Mouse (Mus musculus): Measurements from ENCODE around the gene Map4k2. TPM values are rescaled to one million over a fixed set of nuclear protein-coding genes. Genes with fewer than 3 reads are reported as not detected.

The Map4k2 gene
- polyA plus RNA-seq, 1 experiment from 2014 or later = 14.3 TPM

DNA sequence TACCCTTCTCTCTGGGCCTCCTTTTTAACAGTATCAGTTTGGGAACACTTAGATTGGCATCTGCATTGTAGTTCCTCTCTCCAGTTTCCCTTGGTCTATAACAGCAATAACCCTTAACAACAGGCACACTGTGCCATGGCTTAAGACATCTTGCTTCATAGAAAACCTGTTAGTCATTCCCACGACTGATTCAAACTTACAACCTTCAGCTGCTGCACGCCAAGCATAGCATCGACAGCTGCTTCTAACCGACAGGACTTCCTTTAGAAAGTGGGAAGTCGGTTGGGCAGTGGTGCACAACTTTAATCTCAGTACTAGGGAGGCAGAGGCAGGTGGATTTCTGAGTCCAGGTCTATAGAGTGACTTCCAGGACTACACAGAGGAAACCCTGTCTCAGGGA lies 9.8 kb upstream of the Map4k2 start:
- H3K9me3 ChIP-seq (ENCODE audit: control insufficient read depth, low read length) = no peaks in the 10 kb centered on the region
- DNase-seq (no peak), ATAC-seq (ENCODE audit: low FRiP score, low TSS enrichment) (no peak)
- H3K27ac ChIP-seq (replicated peaks; ENCODE audit: low read depth, low read length) = no peak overlapping the region
- no peak overlapping the region for H3K9ac ChIP-seq (replicated peaks; ENCODE audit: low read length)
- WGBS = 73% methylated on average over 5 of the region's 5 CpGs
- H3K36me3 ChIP-seq (ENCODE audit: control insufficient read depth, insufficient read depth, low read length) = no peaks in the 10 kb centered on the region
- H3K27me3 ChIP-seq (ENCODE audit: control insufficient read depth, insufficient read depth, low read length) = no peaks in the 10 kb centered on the region
- H3K4me3 ChIP-seq (replicated peaks; ENCODE audit: low read depth, low read length) = no peak overlapping the region
- H3K4me1 ChIP-seq (ENCODE audit: control insufficient read depth, insufficient read depth, low read length) = peaks cover 3% of the 10 kb centered on the region
- no peak overlapping the region for H3K4me2 ChIP-seq (ENCODE audit: low read length)

DNA sequence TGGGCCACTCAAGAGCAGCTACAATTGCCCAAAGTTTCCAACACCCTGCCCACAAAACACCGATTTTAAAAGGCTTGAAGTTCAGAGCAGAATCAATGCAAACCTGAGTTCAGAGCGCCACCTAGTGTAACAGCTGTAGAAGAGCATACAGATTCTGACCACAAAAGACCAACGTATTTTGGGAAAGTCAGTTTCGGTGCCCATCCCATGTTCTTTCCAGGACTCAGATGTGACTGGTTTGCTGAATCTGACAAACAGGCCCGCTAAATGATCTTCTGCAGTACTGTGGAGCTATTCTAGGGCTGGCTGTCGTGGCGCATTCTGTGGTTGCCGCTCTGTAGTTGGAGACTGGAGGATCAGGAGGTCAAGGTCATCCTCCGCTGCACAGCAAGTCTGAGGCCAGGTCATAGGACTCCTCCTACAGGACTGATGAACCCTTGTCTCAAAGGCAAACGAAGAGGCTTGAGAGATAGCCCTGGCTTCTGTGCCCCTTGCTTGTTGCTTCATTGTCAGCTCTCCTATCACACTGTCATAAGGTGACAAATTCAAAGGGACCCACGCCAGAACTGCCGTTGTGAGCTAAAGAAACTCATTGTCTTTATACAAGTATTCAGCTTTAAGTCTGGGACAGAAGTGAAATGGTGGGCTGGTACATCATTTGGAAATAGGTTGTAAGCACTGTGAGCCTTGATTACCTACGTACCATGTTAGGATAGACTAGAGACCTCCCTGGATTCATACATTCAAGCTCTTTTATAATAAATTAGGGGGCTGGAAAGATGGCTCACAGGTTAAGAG lies 9.0 kb upstream of the Map4k2 start:
- Histone ChIP-seq H3K27me3 (ENCODE audit: control insufficient read depth, insufficient read depth, low read length) (no peaks in the 10 kb centered on the region), H3K4me2 (ENCODE audit: low read length) (peak overlapping the region; percentile 35), H3K9me3 (ENCODE audit: control insufficient read depth, low read length) (no peaks in the 10 kb centered on the region), H3K27ac (replicated peaks; ENCODE audit: low read depth, low read length) (no peak overlapping the region), H3K36me3 (ENCODE audit: control insufficient read depth, insufficient read depth, low read length) (peaks cover under 1% of the 10 kb centered on the region), H3K9ac (replicated peaks; ENCODE audit: low read length) (0 out of 2 replicates have a peak overlapping the region, but pooled peaks have one; percentile 20), H3K4me1 (ENCODE audit: control insufficient read depth, insufficient read depth, low read length) (peaks cover 11% of the 10 kb centered on the region), H3K4me3 (replicated peaks; ENCODE audit: low read depth, low read length) (no peak overlapping the region)
- ATAC-seq (ENCODE audit: low FRiP score, low TSS enrichment) = no peak
- WGBS = 18% methylated on average over 13 of the region's 13 CpGs
- DNase-seq = peak; percentile 89

DNA sequence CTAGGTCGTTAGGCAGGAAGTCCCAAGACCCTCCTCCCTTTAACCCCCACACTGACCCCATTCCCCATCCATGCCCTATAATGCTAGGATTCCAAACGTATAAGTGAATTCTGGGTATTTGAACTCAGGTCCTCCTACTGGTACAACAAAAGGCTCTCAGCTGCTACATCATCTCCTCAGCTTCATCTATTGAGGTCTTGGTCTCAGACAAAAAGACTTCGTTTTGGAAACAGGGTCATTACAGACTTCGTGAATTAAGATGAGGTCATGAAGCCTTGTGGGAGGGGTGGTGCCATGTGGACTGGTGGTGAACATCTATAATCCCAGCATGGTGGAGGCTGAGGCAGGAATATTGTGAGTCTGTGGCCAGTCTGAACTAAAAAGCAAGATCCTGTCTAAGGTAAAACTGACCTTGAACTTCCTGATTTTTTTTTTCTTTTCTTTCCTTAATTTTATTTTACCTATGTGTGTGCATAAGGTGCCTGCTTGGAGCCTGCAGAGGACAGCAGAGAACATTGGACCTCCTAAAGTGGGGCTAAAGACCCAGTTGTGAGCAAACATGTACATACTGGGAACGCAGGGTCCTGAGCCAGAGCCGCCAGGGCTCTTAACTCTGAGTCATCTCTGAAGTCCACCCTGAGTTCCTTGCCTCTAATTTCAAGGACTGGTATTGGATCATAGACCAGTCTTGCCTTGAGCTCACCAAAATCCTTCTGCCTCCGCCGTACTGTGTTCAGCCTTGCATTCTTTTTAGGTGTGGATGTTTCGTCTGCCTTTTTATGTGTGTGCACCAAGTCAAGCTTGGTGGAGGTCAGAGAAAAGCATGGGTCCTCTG lies 7.0 kb upstream of the Map4k2 start:
- 70% methylated on average over 9 of the region's 9 CpGs for WGBS
- Histone ChIP-seq H3K9me3 (ENCODE audit: control insufficient read depth, low read length) (no peaks in the 10 kb centered on the region), H3K36me3 (ENCODE audit: control insufficient read depth, insufficient read depth, low read length) (peaks cover 21% of the 10 kb centered on the region), H3K4me3 (replicated peaks; ENCODE audit: low read depth, low read length) (peak overlapping the region; percentile 80; the same call in 1 of the 2 replicates), H3K27ac (replicated peaks; ENCODE audit: low read depth, low read length) (peak overlapping the region; percentile 43; the same call in 1 of the 2 replicates), H3K9ac (replicated peaks; ENCODE audit: low read length) (no peak overlapping the region), H3K4me2 (ENCODE audit: low read length) (peak overlapping the region; percentile 79), H3K4me1 (ENCODE audit: control insufficient read depth, insufficient read depth, low read length) (peaks cover 12% of the 10 kb centered on the region), H3K27me3 (ENCODE audit: control insufficient read depth, insufficient read depth, low read length) (no peaks in the 10 kb centered on the region)
- no peak for ATAC-seq (ENCODE audit: low FRiP score, low TSS enrichment)
- no peak for DNase-seq

DNA sequence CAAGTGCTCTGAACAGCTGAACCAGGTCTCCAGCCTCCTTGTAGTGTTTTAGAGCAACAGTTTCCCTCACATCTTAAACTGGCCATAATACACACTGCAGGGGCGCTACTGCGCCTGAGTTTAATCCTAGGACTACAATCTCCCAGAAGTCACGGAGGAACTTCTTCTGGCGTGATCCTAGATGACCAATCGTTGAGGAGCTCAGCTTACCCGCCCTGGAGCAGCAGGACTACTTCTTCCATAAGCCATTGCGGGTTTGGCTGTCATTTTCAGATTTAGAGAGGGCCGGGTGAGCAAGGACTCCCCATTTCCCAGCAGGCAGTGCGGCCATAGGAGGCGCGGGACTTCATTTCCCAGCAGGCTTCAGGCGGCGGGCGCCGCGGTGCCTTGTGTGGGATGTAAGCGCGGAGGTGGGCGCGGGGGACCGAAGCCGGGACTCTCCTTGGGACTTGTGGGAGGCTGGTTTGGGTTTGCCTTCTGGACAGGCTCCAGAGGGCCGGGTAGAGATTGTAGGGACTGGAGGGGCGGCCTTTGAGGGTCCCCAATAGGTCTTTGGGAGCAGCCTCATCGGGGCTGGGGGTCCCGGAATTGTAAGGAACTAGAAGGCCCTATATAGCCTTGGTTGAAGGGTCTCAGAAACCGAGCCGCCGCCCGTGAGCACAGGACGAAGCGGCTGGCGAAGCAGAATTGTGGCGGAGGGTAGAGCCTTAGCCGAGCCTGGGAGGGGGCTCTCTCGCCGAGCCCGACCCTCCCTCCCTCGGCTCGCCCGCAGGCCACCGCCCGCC lies 6.1 kb upstream of the Map4k2 start, which contains the start of gene Men1:
Gene Men1 (plus strand): TSS at position 307 of the 785 bp plus-strand sequence.
- Histone ChIP-seq H3K4me3 (replicated peaks; ENCODE audit: low read depth, low read length) (peak within 1 kb of the TSS; percentile 80), H3K27ac (replicated peaks; ENCODE audit: low read depth, low read length) (peak within 1 kb of the TSS; percentile 77), H3K4me2 (ENCODE audit: low read length) (peak within 1 kb of the TSS; percentile 79), H3K27me3 (ENCODE audit: control insufficient read depth, insufficient read depth, low read length) (no peaks in the 10 kb centered on the region), H3K4me1 (ENCODE audit: control insufficient read depth, insufficient read depth, low read length) (peaks cover 12% of the 10 kb centered on the region), H3K9me3 (ENCODE audit: control insufficient read depth, low read length) (no peaks in the 10 kb centered on the region), H3K36me3 (ENCODE audit: control insufficient read depth, insufficient read depth, low read length) (peaks cover 30% of the 10 kb centered on the region), H3K9ac (replicated peaks; ENCODE audit: low read length) (peak within 1 kb of the TSS; percentile 90)
- peak; percentile 98 for DNase-seq
- ATAC-seq (ENCODE audit: low FRiP score, low TSS enrichment) = peak; percentile 92
- under 1% methylated on average over 42 of the region's 43 CpGs for WGBS

DNA sequence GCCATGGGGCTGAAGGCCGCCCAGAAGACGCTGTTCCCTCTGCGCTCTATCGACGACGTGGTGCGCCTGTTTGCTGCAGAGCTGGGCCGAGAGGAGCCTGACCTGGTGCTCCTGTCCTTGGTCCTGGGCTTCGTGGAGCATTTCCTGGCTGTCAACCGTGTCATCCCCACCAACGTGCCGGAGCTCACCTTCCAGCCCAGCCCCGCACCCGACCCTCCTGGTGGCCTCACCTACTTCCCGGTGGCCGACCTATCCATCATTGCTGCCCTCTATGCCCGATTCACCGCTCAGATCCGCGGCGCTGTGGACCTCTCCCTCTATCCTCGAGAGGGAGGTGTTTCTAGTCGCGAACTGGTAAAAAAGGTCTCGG lies 5.5 kb upstream of the Map4k2 start:
- Histone ChIP-seq H3K9ac (replicated peaks; ENCODE audit: low read length) (peak overlapping the region; percentile 90), H3K4me2 (ENCODE audit: low read length) (peak overlapping the region; percentile 79), H3K9me3 (ENCODE audit: control insufficient read depth, low read length) (no peaks in the 10 kb centered on the region), H3K4me1 (ENCODE audit: control insufficient read depth, insufficient read depth, low read length) (peaks cover 12% of the 10 kb centered on the region), H3K27ac (replicated peaks; ENCODE audit: low read depth, low read length) (peak overlapping the region; percentile 77), H3K4me3 (replicated peaks; ENCODE audit: low read depth, low read length) (peak overlapping the region; percentile 80), H3K36me3 (ENCODE audit: control insufficient read depth, insufficient read depth, low read length) (peaks cover 36% of the 10 kb centered on the region), H3K27me3 (ENCODE audit: control insufficient read depth, insufficient read depth, low read length) (no peaks in the 10 kb centered on the region)
- 0 out of 2 replicates have a peak, but pooled peaks have one; percentile 0 for ATAC-seq (ENCODE audit: low FRiP score, low TSS enrichment)
- WGBS = under 1% methylated on average over 25 of the region's 25 CpGs
- DNase-seq = peak; percentile 16

DNA sequence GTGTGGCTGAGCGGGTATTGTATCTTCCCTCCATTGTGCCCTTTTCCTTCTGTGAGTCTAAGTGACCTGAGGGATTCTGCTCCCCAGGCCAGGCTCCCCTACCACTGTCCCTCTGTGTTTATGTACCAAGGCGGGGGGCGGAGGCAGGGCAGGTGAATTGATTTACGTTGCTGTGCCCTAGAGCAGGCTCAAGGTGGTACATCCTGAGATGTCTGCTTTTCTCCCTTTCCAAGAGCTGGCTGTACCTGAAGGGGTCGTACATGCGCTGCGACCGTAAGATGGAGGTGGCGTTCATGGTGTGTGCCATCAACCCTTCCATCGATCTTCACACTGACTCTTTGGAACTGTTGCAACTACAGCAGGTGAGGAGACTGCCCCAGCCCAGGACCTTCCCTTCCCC lies 4.0 kb upstream of the Map4k2 start:
- Histone ChIP-seq H3K4me1 (ENCODE audit: control insufficient read depth, insufficient read depth, low read length) (peaks cover 20% of the 10 kb centered on the region), H3K36me3 (ENCODE audit: control insufficient read depth, insufficient read depth, low read length) (peaks cover 40% of the 10 kb centered on the region), H3K27ac (replicated peaks; ENCODE audit: low read depth, low read length) (no peak overlapping the region), H3K9ac (replicated peaks; ENCODE audit: low read length) (peak overlapping the region; percentile 90; the same call in 1 of the 2 replicates), H3K9me3 (ENCODE audit: control insufficient read depth, low read length) (no peaks in the 10 kb centered on the region), H3K4me3 (replicated peaks; ENCODE audit: low read depth, low read length) (peak overlapping the region; percentile 80), H3K4me2 (ENCODE audit: low read length) (peak overlapping the region; percentile 79), H3K27me3 (ENCODE audit: control insufficient read depth, insufficient read depth, low read length) (no peaks in the 10 kb centered on the region)
- 96% methylated on average over 10 of the region's 10 CpGs for WGBS
- DNase-seq (no peak), ATAC-seq (ENCODE audit: low FRiP score, low TSS enrichment) (no peak)

DNA sequence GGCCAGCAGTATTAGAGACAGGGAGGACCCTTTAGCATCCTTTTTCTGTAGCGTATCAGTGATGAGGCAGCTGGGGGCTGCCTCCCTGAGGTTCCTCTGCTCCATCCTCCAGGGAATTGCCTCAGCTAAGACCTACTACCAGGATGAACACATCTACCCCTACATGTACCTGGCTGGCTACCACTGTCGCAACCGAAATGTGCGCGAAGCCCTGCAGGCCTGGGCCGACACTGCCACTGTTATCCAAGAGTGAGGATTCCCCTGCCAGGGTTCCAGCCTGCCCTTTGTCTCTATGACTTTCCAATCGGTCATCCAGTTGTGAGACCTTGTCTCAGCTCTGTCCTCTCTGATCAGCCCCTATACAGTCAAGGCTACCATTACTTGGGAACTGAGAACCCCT lies 2.8 kb upstream of the Map4k2 start:
- Histone ChIP-seq H3K4me1 (ENCODE audit: control insufficient read depth, insufficient read depth, low read length) (peaks cover 20% of the 10 kb centered on the region), H3K4me2 (ENCODE audit: low read length) (no peak overlapping the region), H3K27ac (replicated peaks; ENCODE audit: low read depth, low read length) (no peak overlapping the region; the same call in 1 of the 2 replicates), H3K9ac (replicated peaks; ENCODE audit: low read length) (no peak overlapping the region), H3K27me3 (ENCODE audit: control insufficient read depth, insufficient read depth, low read length) (no peaks in the 10 kb centered on the region), H3K36me3 (ENCODE audit: control insufficient read depth, insufficient read depth, low read length) (peaks cover 49% of the 10 kb centered on the region), H3K9me3 (ENCODE audit: control insufficient read depth, low read length) (no peaks in the 10 kb centered on the region), H3K4me3 (replicated peaks; ENCODE audit: low read depth, low read length) (no peak overlapping the region)
- ATAC-seq (ENCODE audit: low FRiP score, low TSS enrichment) = no peak
- no peak for DNase-seq
- 95% methylated on average over 7 of the region's 7 CpGs for WGBS

GRCm38 (mm10) chr19:6338716-6339115 lies 2.2 kb upstream of the Map4k2 start:
- Histone ChIP-seq H3K27ac (replicated peaks; ENCODE audit: low read depth, low read length) (no peak overlapping the region), H3K9me3 (ENCODE audit: control insufficient read depth, low read length) (no peaks in the 10 kb centered on the region), H3K4me1 (ENCODE audit: control insufficient read depth, insufficient read depth, low read length) (peaks cover 20% of the 10 kb centered on the region), H3K4me2 (ENCODE audit: low read length) (no peak overlapping the region), H3K27me3 (ENCODE audit: control insufficient read depth, insufficient read depth, low read length) (no peaks in the 10 kb centered on the region), H3K4me3 (replicated peaks; ENCODE audit: low read depth, low read length) (no peak overlapping the region), H3K9ac (replicated peaks; ENCODE audit: low read length) (no peak overlapping the region), H3K36me3 (ENCODE audit: control insufficient read depth, insufficient read depth, low read length) (peaks cover 54% of the 10 kb centered on the region)
- WGBS = 95% methylated on average over 11 of the region's 11 CpGs
- DNase-seq (no peak), ATAC-seq (ENCODE audit: low FRiP score, low TSS enrichment) (no peak)
